Mouse (Mus musculus): ENCODE data around the gene Cep104.

Gene Cep104

GRCm38 (mm10) chr4:153993505-153993904 is 18.5 kb downstream of the Cep104 start:
- DNase-seq (ENCODE audit: low spot score), result peak; percentile 62

DNA sequence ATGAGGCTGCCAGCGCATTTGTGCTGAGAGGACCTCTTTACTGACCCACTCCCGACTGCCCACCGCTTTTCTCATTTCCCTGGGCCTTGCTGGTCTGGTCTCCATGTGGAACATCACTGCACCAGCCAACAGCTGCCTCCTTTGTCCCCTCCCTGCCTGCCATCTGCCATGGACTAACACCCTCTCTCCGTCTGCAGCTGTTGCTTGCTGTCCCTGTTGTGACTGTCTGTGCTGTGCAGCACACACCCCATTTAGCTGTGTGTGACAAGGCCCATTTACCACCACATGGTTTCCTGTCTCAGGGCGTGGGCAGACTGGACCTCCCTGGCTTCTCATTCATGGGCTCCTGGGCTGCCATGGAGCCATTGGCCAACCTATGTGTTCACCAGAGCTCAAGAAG is 30.5 kb downstream of the Cep104 start:
- DNase-seq (ENCODE audit: low spot score), result no peak

DNA sequence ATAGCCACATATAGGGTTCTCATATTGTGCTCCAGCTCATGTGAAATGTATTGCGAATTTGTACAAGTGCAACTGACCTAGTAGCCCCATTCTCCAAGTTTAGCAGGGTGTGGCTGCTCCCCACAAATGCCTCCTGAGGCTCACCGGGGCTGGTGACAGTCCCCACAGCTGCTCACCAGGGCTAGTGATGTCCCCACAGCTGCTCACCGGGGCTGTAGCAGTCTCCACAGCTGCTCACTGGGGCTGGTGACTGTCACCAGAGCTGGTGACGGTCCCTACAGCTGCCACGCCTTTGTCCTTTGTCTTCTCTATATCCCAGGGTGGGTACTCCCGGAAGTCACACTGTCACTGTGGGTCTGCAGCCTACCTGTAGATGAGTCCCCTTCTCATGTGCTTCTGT is 31.3 kb downstream of the Cep104 start:
- no peak for DNase-seq (ENCODE audit: low spot score)

- DNase-seq (ENCODE audit: low spot score), result peak; percentile 60
These were observed 32.8 kb downstream of the Cep104 start for GRCm38 (mm10) chr4:154007759-154008158.

GRCm38 (mm10) chr4:154010907-154011645 is 36.1 kb downstream of the Cep104 start:
- no peak for DNase-seq (ENCODE audit: low spot score)

- peak; percentile 90 for DNase-seq (ENCODE audit: low spot score)
These were observed 36.7 kb downstream of the Cep104 start, which contains the start of gene Lrrc47 for GRCm38 (mm10) chr4:154011646-154012089. Lrrc47 (plus strand) TSS chr4:154011731.

DNA sequence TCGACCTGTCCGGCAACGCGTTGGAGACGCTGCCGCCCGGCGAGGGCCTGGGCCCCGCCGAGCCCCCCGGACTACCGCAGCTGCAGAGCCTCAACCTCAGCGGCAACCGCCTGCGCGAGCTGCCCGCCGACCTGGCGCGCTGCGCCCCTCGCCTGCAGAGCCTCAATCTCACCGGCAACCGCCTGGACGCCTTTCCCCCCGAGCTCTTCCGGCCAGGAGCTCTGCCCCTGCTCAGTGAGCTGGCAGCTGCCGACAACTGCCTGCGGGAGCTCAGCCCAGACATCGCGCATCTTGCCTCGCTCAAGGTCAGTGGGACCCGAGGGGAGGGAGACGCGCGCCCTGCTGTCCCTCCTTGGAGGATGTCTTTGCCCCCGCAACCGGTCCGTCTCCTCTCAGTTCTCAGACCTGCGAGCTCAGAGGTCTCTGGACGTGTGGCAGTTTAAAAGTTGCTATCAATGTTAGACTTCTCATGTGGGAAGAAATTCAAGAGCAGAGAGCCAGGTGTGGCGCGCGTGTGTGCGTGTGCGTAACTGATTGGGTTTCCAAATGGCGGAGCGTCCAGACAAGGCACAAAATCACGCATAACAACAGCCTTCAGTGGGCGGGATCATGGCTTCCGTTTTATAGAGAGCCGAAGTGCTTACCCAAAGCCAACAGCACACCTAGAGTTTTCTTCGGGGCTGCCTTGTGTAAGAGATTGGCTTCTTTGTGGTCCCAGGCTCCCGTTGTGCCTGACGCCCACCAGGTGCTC is 37.3 kb downstream of the Cep104 start:
- DNase-seq (ENCODE audit: low spot score), result peak; percentile 65

GRCm38 (mm10) chr4:154015476-154015875 is 40.5 kb downstream of the Cep104 start:
- no peak for DNase-seq (ENCODE audit: low spot score)

DNA sequence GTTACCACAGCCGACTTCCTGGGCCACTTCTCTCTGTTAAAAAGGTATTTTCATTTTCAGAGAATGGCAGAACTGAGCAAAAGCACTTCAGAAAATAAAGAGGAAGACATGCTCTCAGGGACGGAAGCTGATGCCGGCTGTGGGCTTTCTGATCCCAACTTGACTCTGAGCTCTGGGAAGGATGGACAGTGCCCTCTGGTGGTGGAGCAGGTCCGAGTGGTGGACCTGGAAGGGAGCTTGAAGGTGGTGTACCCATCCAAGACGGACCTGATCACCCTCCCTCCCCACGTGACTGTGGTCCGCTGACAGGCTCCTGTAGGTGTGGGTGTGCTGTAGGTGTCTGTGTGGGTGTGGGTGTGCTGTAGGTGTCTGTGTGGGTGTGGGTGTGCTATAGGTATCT is 44.6 kb downstream of the Cep104 start:
- DNase-seq (ENCODE audit: low spot score), result peak; percentile 76

GRCm38 (mm10) chr4:154021432-154021831 is 46.4 kb downstream of the Cep104 start:
- no peak for DNase-seq (ENCODE audit: low spot score)

DNA sequence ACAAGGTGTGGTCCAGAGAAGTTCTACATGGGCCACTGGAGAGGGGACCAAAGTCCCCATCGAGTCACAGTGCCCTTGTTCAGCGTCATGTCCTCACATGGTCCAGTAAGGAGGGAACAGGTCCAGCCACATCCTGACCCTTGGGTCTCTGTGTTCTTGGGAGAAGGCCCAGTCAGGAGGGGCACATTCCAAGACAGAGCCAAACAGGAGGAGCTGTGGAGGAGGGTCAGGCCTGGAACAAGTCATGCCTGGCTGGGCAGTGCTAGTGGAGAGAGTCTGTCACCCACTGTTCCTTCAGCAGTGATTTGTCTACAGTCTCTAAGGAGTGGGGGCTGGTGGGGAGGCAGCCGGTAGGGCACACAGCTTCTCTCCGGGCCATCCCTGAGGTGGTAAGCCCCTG is 47.4 kb downstream of the Cep104 start:
- no peak for DNase-seq (ENCODE audit: low spot score)

GRCm38 (mm10) chr4:154022844-154023243 is 47.9 kb downstream of the Cep104 start:
- no peak for DNase-seq (ENCODE audit: low spot score)

DNA sequence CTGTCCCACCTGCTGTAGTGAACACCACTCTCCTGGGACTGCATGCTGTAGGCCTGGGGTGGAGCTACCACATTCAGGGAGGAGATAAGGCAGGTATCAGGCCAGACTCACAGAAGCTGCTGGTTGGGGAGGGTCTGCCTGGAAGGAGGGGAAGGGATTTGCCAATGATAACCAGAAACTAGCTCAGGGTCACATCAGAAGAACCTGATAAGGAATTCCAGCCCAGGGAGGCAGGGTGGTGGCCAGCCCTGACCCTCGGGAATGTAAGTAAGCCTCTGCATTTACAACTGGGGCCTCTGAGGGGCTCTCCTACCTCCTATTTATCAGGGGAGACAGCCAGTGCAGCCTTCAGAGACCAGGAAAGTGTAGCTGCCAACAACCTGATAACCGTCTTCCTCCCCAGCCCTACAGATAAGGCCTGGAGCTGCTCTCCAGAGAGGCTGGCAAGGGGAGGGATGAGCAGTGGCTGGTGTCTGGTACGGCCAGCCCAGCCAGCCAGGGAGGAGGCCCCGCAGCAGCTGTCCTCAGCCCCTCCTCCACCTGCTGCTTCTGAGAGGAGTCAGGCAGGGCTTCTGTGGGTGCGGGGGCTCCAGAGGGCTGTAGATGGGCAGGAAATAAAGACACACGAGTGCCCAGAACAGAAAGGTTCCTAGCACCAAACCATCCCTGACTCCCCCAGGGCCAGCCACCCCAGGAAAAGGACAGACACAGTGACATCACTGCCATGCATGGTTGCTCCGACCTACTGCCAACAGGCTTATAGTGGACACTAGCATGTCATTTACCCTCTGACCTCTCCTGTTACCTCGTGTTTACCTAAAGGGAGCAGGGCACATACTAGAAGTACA is 49.0 kb downstream of the Cep104 start:
- DNase-seq (ENCODE audit: low spot score), result peak; percentile 56

- no peak for DNase-seq (ENCODE audit: low spot score)
These were observed 49.9 kb downstream of the Cep104 start for GRCm38 (mm10) chr4:154024729-154025521.

- peak; percentile 90 for DNase-seq (ENCODE audit: low spot score)
These were observed 50.8 kb downstream of the Cep104 start, which contains the start of gene Smim1 for GRCm38 (mm10) chr4:154025641-154026440. Smim1 (minus strand) TSS chr4:154026230.

DNA sequence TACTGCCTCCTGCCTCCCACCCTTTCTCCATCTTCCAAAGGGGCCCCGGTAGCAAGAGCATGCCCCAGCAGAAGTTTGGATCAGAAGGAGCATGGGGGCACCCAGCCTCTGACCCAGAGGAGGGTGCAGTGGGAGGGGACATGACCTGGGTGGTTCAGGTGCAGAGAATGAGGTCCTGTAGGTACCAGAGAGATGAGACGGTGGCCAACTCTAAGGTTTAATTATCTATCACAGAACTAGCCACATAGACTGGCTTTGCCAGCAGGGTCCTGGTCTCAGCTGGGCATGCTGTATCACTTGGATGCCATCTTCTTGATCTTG is 51.4 kb downstream of the Cep104 start:
- DNase-seq (ENCODE audit: low spot score), result no peak

- no peak for DNase-seq (ENCODE audit: low spot score)
These were observed 53.1 kb downstream of the Cep104 start for GRCm38 (mm10) chr4:154028066-154028465.

DNA sequence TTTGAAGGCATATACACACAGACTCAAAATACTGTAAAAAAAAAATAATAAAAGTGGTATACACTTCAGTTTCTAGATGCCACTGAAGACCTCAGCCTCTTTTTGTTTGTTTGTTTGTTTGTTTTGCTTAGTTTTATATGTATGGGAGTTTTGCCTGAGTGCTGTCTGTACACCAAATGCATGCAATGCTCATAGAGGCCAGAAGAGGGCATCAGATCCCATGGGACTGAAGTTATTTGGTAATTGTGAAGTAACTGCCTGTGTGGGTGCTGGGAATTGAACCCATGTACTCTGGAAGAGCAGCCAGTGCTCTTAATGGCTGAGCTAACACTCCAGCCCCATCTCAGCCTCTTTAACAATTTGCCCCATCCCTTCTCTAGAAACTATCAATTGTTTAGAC is 53.7 kb downstream of the Cep104 start:
- DNase-seq (ENCODE audit: low spot score), result no peak

GRCm38 (mm10) chr4:154037123-154037522 is 62.1 kb downstream of the Cep104 start:
- DNase-seq (ENCODE audit: low spot score), result no peak

GRCm38 (mm10) chr4:154042577-154042976 is 67.6 kb downstream of the Cep104 start, which contains the start of gene Ccdc27:
Ccdc27 (minus strand) TSS chr4:154042677.
- no peak for DNase-seq (ENCODE audit: low spot score)

DNA sequence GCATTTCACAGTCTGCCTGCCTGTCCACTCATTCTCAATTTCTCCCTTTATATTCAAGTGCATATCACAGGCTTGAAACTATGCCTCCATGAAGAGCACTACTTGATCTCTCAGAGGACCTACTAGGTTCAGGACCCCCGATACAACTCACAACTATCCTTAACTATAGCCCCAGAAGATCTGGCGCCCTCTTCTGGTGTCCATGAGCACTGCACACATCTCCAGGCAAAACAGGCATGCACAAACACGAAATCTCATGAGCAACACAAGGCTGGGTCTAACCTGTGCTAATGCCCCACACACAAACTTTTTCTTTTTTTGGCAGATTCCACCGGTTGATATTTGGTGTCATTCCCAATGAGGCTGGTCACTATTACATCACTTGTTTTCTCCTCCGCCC is 70.8 kb downstream of the Cep104 start:
- DNase-seq (ENCODE audit: low spot score), result no peak

All from MN1 (cell line).